Mouse (Mus musculus): ENCODE data around the gene H2al1c.

DNA sequence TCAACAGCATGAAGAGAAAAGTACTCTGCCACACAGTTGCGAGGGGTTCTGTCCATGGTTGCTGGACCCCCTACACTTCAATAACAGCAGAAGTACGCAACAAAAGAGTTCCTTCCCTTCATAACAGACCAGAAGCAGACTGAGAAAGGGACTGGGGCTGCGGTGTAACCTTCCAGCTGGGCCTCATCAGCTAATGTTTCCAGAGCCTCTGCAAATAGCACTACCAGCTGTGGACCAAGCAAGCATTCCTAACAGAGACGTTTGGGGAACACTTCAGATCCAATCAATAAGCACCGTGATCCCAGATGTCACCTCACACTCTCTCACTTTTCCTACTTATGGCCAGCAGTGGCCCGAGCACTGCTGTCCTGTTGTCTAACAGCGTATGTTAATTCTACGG lies 40.5 kb upstream of the H2al1c start:
- no peak for TF ChIP-seq CTCF (IDR thresholded peaks at IDR 0.05; ENCODE audit: extremely low read depth, insufficient read depth, low read length)
- TF ChIP-seq POLR2A (IDR thresholded peaks at IDR 0.05; ENCODE audit: extremely low read depth, insufficient read depth, low read length): no peak
